Mouse (Mus musculus): ENCODE data around the gene Sulf2.

GRCm38 (mm10) chr2:166025943-166026342 lies 129.5 kb downstream of the Sulf2 start:
- no peak for TF ChIP-seq CTCF (IDR thresholded peaks at IDR 0.05; ENCODE audit: borderline replicate concordance, insufficient read depth, low read depth, low read length)
- TF ChIP-seq POLR2A (IDR thresholded peaks at IDR 0.05; ENCODE audit: borderline replicate concordance, insufficient read depth, low read length), result no peak
